Mouse (Mus musculus) lung, postnatal 25 days (tissue): ENCODE measurements around the gene Peli3.
A peak's percentile ranks its signal among the peaks of the same experiment; 100 is the strongest.
"Not testable (repeated sequence)": the region's sequence is repeated elsewhere in the genome, so short reads cannot be mapped to it uniquely, and the experiment has no call there.

ENCODE experiments used
- DNase-seq: peaks from one replicate; pipeline ENCODE4 v3.0.0; 2022; ENCODE audit warnings: low spot score

Peli3 gene

GRCm38 (mm10) chr19:4942551-4943252 lies at the start of gene Peli3:
TSS of gene Peli3 (minus strand) at chr19:4943127.
- DNase-seq, result peak; percentile 72

DNA sequence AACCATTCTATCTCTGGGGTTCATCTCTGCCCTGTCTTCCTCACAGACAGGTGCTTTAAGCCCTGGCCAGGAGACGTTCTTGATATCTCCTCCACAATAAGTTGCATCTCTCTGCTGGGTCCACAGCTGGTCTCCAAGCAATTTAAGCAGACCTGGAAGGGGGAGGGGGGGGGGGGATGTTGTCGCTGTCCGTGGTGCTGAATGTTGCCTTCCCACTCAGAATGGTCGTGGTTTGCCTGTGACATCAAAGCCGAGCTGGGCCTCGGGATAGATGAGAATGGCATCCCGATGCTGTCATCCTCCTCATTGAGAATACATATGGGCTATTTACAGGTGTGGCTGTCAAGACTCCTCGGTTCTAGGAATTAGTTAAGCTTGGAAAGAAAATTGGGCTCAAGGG lies 49.4 kb upstream of the Peli3 start:
- no peak for DNase-seq

DNA sequence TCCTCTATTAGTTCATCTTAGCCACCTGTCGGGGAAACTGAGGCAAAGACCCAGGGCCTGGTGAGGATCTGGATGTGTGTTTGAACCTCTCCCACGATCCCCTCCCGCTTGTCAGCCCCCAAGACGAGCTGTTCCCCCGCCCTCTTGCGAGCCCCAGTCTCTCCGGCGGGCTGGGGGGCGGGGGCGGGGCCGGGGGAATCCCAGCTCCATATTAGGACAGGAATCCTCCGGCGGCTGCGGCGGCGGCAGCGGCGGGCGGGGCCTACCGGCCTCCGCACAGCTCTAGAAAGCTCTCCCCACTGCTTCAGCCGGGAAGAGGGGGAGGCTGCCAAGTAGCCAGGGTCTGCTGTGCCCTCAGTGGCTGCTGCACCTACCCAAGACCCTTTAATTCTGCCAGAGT lies 47.8 kb upstream of the Peli3 start:
- no peak for DNase-seq

DNA sequence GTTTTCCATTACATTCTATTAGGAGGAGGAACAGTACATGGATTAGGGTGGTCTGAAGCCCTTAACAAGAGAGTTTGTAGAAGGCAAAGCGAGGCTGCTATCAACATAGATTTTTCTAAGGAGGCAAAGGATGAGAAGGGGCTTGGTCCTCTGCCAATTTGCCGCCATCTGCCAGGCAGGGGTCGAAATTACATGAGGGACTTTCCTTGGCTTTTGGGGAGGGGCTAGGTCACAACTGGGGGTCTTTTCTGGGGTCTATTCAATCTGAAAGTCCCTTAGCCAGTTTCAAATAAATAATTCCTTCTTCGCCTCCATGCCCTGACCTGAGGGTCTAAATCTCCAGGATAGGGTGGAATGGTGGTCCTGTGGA lies 47.3 kb upstream of the Peli3 start, which contains the start of gene Npas4:
TSS of gene Npas4 (minus strand) at position 61 of the 370 bp plus-strand sequence.
- no peak for DNase-seq

- no peak for DNase-seq
Measured at GRCm38 (mm10) chr19:4989434-4990255, 46.7 kb upstream of the Peli3 start.

DNA sequence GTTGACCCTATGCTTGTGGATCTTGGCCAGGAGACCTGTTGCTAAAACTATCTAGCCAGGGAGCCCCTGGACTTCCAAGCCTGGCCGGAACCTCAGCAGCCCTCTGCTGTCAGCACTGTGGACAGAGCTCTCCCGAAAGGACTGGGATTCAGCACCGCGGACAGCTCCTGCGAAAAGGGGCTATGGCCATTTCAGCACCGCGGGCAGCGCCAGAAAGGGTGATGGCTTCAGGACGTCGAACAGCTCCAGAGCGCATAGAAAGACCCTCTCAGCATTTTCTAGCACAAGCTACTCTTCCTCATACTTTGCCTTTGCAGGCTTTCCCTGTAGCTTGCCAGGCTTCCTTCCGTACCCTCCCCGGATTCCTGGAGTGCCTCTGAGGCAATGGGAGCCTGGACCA lies 46.1 kb upstream of the Peli3 start:
- DNase-seq, result peak; percentile 89

DNA sequence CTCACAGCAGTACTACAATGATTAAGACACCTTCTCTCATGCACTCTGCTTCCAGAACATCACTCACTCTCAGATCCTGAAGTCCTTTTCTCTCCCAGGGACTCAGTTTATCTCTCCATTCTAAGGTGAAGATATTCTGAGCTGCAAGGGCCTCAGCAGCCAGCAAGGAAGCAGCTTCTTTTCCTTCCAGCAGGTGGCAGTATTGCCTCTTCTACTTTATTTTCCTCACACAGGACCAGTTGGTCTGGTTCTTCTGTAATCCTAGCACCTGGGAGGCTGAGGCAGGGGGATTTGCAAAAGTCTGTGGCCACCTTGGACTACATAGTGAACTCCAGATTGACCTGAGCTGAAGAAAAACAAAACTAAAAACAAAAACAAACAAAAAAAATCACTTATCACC lies 38.8 kb upstream of the Peli3 start:
- DNase-seq, result peak; percentile 44

GRCm38 (mm10) chr19:4968236-4968635 lies 25.3 kb upstream of the Peli3 start:
- no peak for DNase-seq

DNA sequence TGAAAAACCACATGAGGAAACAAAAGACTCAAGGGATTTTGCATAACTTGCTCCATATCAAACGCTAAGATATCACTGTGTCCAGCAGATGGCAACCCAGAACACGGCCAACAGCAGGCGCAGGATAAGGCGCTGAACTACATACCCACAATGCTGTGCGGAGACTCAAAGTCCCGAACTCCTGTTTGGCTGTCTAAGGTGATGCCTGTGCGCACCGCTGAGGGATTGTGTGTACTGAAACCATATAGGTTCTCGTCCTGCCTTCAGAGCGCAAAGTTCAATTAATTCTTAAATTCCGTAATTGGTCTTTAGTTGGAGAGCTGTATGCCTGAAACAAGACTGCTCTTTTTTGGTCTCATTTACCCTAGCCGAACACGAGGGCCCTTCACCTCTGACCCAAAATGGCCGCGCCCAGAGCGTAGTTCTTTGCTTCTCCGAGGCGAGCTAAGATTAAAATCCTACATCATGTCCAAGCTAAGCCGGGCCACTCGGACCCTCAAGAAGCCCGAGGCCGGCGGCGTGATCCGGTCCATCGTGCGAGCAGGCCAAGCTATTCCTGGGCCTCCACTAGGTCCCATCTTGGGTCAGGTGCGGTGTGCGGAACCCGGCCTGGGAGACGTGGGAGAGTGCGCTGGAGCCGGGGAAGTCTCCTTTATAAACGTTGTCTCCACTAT lies 19.1 kb upstream of the Peli3 start, which contains the start of gene Mrpl11:
TSS of gene Mrpl11 (plus strand) at position 220 of the 674 bp plus-strand sequence.
- peak; percentile 93 for DNase-seq

DNA sequence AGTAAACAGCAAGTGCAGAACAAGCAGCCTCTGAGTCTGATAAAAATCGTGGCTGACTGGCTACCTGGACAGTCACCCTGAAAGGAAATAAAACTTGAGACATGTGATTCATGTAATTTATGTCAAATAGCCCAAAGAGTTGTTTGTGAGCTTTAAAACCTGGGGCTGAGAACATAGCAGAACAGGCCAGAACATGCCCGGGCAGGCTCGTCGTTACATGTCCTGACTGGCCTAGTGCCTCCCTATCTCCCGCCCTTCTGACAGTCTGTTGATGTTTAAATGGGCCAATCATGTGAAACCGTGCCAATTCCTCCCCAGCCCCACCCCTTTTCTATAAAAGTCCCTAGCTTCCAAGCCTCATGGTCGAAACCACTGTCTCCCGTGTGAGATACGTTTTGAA lies 5.7 kb upstream of the Peli3 start:
- DNase-seq, result not testable (repeated sequence)

- no peak for DNase-seq
Measured at GRCm38 (mm10) chr19:4945540-4945939, 2.6 kb upstream of the Peli3 start.

GRCm38 (mm10) chr19:4943253-4943588 lies 294 bp upstream of the Peli3 start:
- DNase-seq, result peak; percentile 42

DNA sequence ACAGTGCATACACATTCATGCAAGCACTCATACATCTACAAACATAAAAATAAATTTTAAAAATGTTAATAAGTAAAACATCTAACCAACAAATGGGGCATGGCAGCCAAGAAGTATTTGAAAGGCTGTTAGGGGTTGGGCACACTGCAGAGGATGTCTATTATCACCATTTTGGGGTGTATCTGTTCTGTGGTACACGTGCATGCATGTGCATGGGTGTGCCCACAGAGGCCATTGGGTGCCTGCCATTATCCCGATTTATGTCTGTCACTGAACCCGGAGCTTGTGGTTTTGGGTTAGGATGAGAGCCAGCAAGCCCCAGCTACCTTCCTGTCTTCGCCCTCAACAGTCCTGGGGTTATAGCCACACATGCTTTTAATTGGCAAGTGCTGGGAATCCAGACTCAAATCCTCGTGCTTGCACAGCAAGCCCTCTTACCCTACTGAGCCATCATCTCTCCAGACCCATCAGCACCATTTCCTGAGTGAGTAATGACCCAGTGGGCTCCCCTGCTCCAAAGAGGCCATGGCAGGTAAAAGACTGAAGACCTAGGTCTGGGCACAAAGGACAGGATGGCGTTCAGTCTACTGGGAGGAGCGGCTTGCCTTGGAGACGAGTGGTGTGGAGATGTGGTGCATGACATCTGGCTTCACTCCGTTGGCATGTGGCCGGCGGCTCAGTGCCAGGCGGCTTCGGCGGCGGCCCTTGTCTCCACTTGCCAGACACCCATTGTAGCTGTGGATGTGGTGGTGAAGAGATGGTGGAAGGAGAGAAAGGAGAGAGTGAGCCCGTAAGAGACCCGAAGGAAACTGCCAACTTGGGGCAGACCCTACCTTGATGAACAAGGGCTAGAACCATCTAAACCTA lies 5.2 kb downstream of the Peli3 start:
- DNase-seq, result no peak

- DNase-seq, result no peak
Measured at GRCm38 (mm10) chr19:4936896-4937295, 6.0 kb downstream of the Peli3 start.

DNA sequence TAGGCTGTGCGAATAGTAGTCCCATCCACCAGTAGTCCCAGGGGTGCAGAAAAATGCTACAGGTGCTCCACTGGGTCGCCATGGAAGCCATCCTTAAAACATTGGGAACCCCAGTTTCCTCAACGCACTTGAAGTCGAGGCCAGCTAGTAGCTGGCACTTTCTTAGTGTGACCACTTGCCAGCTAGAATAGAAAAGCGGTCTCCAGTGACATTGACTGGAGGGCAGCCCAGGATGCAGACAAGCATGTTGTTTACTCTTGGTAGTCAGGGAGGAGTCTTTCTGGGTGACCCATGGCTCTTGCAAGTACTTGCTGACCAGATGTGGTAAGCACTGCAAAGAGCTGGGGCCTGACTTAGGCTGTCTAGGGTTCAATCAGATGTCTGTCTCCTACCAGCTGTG lies 14.1 kb downstream of the Peli3 start:
- DNase-seq, result no peak

- DNase-seq, result peak; percentile 99
Measured at GRCm38 (mm10) chr19:4927904-4928531, 14.9 kb downstream of the Peli3 start, which contains the start of gene Dpp3. TSS of gene Dpp3 (minus strand) at chr19:4928287.

GRCm38 (mm10) chr19:4925121-4925860 lies 17.6 kb downstream of the Peli3 start:
- no peak for DNase-seq

- DNase-seq, result no peak
Measured at GRCm38 (mm10) chr19:4919652-4920051, 23.3 kb downstream of the Peli3 start.

GRCm38 (mm10) chr19:4916827-4917226 lies 26.1 kb downstream of the Peli3 start:
- DNase-seq, result no peak

DNA sequence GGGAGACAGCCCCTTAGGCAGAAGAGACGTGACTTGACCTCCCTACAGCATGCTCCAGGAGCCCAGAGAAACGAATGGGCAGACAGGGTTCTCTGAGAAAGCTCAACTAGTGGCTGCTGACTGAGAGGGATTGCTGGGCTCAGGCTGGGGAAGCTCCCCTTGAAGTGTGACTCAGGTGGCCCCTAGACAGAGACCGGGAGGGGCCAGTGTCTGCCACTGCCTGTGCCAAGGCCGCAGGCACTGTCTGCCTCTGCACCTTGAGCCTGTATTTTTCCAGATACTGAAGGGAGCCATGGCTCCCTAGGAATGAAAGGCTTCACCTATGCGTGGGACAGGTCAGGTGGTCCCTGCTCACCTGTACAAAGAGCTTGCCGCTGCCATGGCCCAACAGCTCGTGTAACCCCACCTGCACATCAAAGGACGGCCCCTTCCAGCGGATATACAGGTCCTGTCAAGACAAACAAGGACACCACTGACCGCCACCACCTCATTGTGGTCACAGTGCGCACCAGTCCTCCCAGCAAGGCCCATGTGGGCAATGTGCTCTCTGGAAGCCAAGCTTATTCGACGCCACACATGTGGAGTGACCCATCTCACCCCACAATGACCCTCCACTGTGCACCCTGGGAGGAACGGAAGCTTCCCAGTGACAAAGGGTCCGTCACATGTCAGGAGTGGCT lies 26.9 kb downstream of the Peli3 start:
- DNase-seq, result no peak
